Mouse (Mus musculus) urinary bladder, postnatal 25 days (tissue): ENCODE results near the gene Mttp.

Experiments used
- DNase-seq: peaks from one replicate; pipeline ENCODE4 v3.0.0; 2022; ENCODE audit warnings: low spot score

Gene Mttp

DNA sequence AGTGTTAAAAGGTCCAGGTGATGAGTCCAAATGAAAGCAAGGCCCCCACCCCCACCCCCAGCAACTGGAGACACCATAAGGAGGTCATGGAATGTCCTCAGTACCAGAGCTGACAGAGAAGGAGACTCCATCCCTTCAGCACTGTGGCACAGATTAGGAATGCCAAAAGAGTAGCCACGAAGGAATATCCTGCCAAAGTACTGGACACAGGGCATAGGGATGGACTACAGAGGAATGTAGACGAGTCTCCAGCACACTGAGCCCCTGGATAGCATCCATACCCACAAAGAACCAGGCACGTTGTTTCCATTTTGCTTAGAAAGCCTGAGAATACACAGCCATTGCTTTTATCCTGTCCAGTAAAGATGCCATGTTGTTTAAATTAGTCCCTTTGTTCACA, 93.3 kb downstream of the Mttp start:
- no peak for DNase-seq

GRCm38 (mm10) chr3:138050772-138051171, 94.0 kb downstream of the Mttp start:
- DNase-seq: no peak

- DNase-seq: no peak
These were observed 95.2 kb downstream of the Mttp start for GRCm38 (mm10) chr3:138049555-138049954.

GRCm38 (mm10) chr3:138043316-138043715, 101.5 kb downstream of the Mttp start:
- no peak for DNase-seq

DNA sequence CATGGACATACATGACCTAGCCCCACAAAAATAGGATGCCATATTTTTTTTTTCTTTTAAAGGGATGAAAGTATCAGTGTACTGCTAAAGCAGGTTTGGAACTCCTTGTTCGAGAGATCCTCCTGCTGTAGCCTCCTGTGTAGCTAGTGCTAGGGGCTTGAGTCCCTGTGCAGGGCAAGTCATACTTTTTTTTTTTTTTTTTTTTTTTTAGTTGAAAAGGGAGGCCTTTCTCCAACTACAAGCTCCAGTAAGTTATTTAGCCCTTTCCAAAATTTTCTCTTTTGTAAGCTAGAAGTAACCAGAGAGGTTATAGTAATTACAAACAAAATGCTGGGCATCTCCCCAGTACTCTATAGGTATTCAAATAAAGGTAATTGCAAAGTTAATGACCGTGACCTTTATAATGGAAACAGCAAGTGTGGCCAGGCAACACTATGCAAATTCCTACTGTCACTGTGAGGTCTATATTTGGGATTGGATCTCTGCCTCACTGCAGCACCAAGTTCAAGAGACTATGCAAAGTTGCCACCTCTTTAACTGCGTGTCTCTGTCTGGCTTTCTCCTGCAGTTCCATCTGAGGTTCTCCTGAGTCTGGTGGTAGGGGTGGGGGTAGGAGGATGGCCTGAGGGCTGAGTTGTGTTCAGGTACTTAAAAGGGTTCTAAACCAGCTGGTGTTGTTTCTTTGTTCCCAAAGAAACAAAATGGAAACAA, 103.0 kb downstream of the Mttp start:
- DNase-seq: no peak

DNA sequence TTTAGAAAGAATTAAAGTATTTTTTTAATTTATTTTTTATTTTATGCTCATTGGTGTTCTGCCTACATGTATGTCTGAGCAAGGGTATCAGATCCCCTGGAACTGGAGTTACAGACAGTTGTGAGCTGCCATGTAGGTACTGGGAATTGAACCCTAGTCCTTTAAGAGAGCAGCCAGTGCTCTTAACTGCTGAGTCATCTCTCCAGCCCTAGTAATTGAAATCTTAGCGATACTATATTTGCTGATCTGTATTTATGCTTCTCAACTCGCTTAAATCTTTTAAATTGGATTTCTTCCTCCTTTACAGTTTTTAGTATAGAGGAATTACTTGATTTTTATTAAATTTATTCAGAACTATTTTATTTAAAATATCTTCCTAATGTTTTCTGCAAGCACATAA, 103.8 kb downstream of the Mttp start:
- DNase-seq: no peak
